Mouse (Mus musculus): ENCODE measurements around the gene Spin1.

DNA sequence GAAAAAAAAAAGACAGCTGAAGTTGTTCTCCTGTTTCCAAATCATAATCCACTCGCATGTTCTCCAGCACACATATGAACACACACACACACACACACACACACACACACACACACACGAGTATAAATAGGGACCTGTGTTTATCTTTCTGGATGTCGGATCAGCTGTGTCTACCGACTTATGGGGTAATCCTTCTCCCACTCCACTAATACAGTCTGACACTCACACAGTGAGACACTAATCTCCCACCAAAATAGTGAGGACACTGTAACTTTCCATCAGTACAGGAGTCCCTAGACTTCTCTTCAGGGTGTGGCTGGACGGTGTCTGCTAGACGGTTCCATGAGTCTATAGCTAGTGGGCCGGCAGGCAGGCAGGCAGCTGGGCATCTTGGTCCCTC, 81.6 kb downstream of the Spin1 start:
- TF ChIP-seq CTCF (IDR thresholded peaks at IDR 0.05; ENCODE audit: control insufficient read depth, insufficient read depth, insufficient read length) (no peak), MAX (IDR thresholded peaks at IDR 0.05) (no peak), MYOD1 (IDR thresholded peaks at IDR 0.05; ENCODE audit: control insufficient read depth, insufficient read length, low read depth) (no peak), CEBPB (IDR thresholded peaks at IDR 0.05; ENCODE audit: low read depth) (no peak)
